Mouse (Mus musculus): ENCODE data around the gene Hspa1b. TPM values are rescaled to one million over a fixed set of nuclear protein-coding genes. Genes with fewer than 3 reads are reported as not detected.
"Not testable (repeated sequence)": the region's sequence is repeated elsewhere in the genome, so short reads cannot be mapped to it uniquely, and the experiment has no call there.

The Hspa1b gene
- polyA plus RNA-seq, 1 experiment from 2014 or later: 0.94 TPM

GRCm38 (mm10) chr17:34958734-34959129 lies 306 bp downstream of the Hspa1b start:
- Histone ChIP-seq H3K4me3 (replicated peaks; ENCODE audit: low read length) (peak overlapping the region; percentile 62), H3K4me1 (ENCODE audit: control insufficient read depth, insufficient read depth, low read length) (peaks cover 17% of the 10 kb centered on the region), H3K4me2 (ENCODE audit: low read depth, low read length) (peak overlapping the region; percentile 48)
- H3K36me3 ChIP-seq (ENCODE audit: control insufficient read depth, insufficient read depth, low read length); H3K9ac ChIP-seq (ENCODE audit: low read length); H3K27ac ChIP-seq (ENCODE audit: low read length); H3K9me3 ChIP-seq (replicated peaks; ENCODE audit: control insufficient read depth, low read length); H3K27me3 ChIP-seq (ENCODE audit: control insufficient read depth, insufficient read depth, low read length); ATAC-seq (ENCODE audit: insufficient read depth, low FRiP score): not testable (repeated sequence)
- WGBS: under 1% methylated on average over 25 of the region's 47 CpGs

- H3K27me3 ChIP-seq (ENCODE audit: control insufficient read depth, insufficient read depth, low read length); H3K27ac ChIP-seq (ENCODE audit: low read length); H3K4me2 ChIP-seq (ENCODE audit: low read depth, low read length); H3K4me3 ChIP-seq (replicated peaks; ENCODE audit: low read length); ATAC-seq (ENCODE audit: insufficient read depth, low FRiP score); H3K9me3 ChIP-seq (replicated peaks; ENCODE audit: control insufficient read depth, low read length); H3K9ac ChIP-seq (ENCODE audit: low read length); H3K36me3 ChIP-seq (ENCODE audit: control insufficient read depth, insufficient read depth, low read length): not testable (repeated sequence)
- peaks cover 17% of the 10 kb centered on the region for H3K4me1 ChIP-seq (ENCODE audit: control insufficient read depth, insufficient read depth, low read length)
- 31% methylated on average over 27 of the region's 40 CpGs for WGBS
These were observed 1.1 kb downstream of the Hspa1b start for GRCm38 (mm10) chr17:34957966-34958365.

- Histone ChIP-seq H3K4me1 (ENCODE audit: control insufficient read depth, insufficient read depth, low read length) (peaks cover 15% of the 10 kb centered on the region), H3K4me3 (replicated peaks; ENCODE audit: low read length) (peak overlapping the region; percentile 11; the same call in 1 of the 2 replicates), H3K4me2 (ENCODE audit: low read depth, low read length) (peak overlapping the region; percentile 19; the same call in 1 of the 2 replicates)
- H3K27me3 ChIP-seq (ENCODE audit: control insufficient read depth, insufficient read depth, low read length); H3K27ac ChIP-seq (ENCODE audit: low read length); ATAC-seq (ENCODE audit: insufficient read depth, low FRiP score); H3K9ac ChIP-seq (ENCODE audit: low read length); H3K36me3 ChIP-seq (ENCODE audit: control insufficient read depth, insufficient read depth, low read length); H3K9me3 ChIP-seq (replicated peaks; ENCODE audit: control insufficient read depth, low read length): not testable (repeated sequence)
- 13% methylated on average over 29 of the region's 40 CpGs for WGBS
These were observed 1.7 kb downstream of the Hspa1b start for GRCm38 (mm10) chr17:34957291-34957690.

- 41% methylated on average over 1 of the region's 1 CpGs for WGBS
- Histone ChIP-seq H3K4me1 (ENCODE audit: control insufficient read depth, insufficient read depth, low read length) (peaks cover 8% of the 10 kb centered on the region), H3K9ac (ENCODE audit: low read length) (no peak overlapping the region), H3K4me2 (ENCODE audit: low read depth, low read length) (no peak overlapping the region), H3K4me3 (replicated peaks; ENCODE audit: low read length) (no peak overlapping the region), H3K9me3 (replicated peaks; ENCODE audit: control insufficient read depth, low read length) (no peaks in the 10 kb centered on the region), H3K36me3 (ENCODE audit: control insufficient read depth, insufficient read depth, low read length) (no peaks in the 10 kb centered on the region), H3K27ac (ENCODE audit: low read length) (no peak overlapping the region), H3K27me3 (ENCODE audit: control insufficient read depth, insufficient read depth, low read length) (0 out of 2 replicates have a peak, but pooled peaks cover 4% of the 10 kb centered on the region)
- ATAC-seq (ENCODE audit: insufficient read depth, low FRiP score): no peak
These were observed 2.7 kb downstream of the Hspa1b start for GRCm38 (mm10) chr17:34956340-34956739.

- no peak for ATAC-seq (ENCODE audit: insufficient read depth, low FRiP score)
- Histone ChIP-seq H3K9ac (ENCODE audit: low read length) (no peak overlapping the region), H3K9me3 (replicated peaks; ENCODE audit: control insufficient read depth, low read length) (no peaks in the 10 kb centered on the region), H3K27me3 (ENCODE audit: control insufficient read depth, insufficient read depth, low read length) (0 out of 2 replicates have a peak, but pooled peaks cover 4% of the 10 kb centered on the region), H3K36me3 (ENCODE audit: control insufficient read depth, insufficient read depth, low read length) (no peaks in the 10 kb centered on the region), H3K4me3 (replicated peaks; ENCODE audit: low read length) (no peak overlapping the region), H3K4me2 (ENCODE audit: low read depth, low read length) (no peak overlapping the region), H3K4me1 (ENCODE audit: control insufficient read depth, insufficient read depth, low read length) (peaks cover 6% of the 10 kb centered on the region), H3K27ac (ENCODE audit: low read length) (no peak overlapping the region)
- WGBS: 75% methylated on average over 3 of the region's 3 CpGs
These were observed 3.2 kb downstream of the Hspa1b start for GRCm38 (mm10) chr17:34955884-34956283.

GRCm38 (mm10) chr17:34954831-34955230 lies 4.2 kb downstream of the Hspa1b start:
- H3K9ac ChIP-seq (ENCODE audit: low read length): no peak overlapping the region
- ATAC-seq (ENCODE audit: insufficient read depth, low FRiP score): no peak
- H3K27me3 ChIP-seq (ENCODE audit: control insufficient read depth, insufficient read depth, low read length): 0 out of 2 replicates have a peak, but pooled peaks cover 4% of the 10 kb centered on the region

GRCm38 (mm10) chr17:34953904-34954303 lies 5.1 kb downstream of the Hspa1b start:
- ATAC-seq (ENCODE audit: insufficient read depth, low FRiP score): no peak
- H3K4me3 ChIP-seq (replicated peaks; ENCODE audit: low read length): no peak overlapping the region
- peaks cover 4% of the 10 kb centered on the region; the same call in 1 of the 2 replicates for H3K4me1 ChIP-seq (ENCODE audit: control insufficient read depth, insufficient read depth, low read length)
- 87% methylated on average over 4 of the region's 4 CpGs for WGBS
- no peak overlapping the region for H3K4me2 ChIP-seq (ENCODE audit: low read depth, low read length)
- no peak overlapping the region for H3K9ac ChIP-seq (ENCODE audit: low read length)
- peaks cover 10% of the 10 kb centered on the region; the same call in 1 of the 2 replicates for H3K36me3 ChIP-seq (ENCODE audit: control insufficient read depth, insufficient read depth, low read length)
- 0 out of 2 replicates have a peak, but pooled peaks cover 4% of the 10 kb centered on the region for H3K27me3 ChIP-seq (ENCODE audit: control insufficient read depth, insufficient read depth, low read length)
- H3K27ac ChIP-seq (ENCODE audit: low read length): no peak overlapping the region
- H3K9me3 ChIP-seq (replicated peaks; ENCODE audit: control insufficient read depth, low read length): no peaks in the 10 kb centered on the region

More at GRCm38 (mm10) chr17:34954831-34955230, 4.2 kb downstream of the Hspa1b start:
- H3K4me3 ChIP-seq (replicated peaks; ENCODE audit: low read length): no peak overlapping the region
- no peak overlapping the region for H3K4me2 ChIP-seq (ENCODE audit: low read depth, low read length)
- WGBS: 91% methylated on average over 4 of the region's 4 CpGs
- peaks cover 4% of the 10 kb centered on the region; the same call in 1 of the 2 replicates for H3K4me1 ChIP-seq (ENCODE audit: control insufficient read depth, insufficient read depth, low read length)
- H3K36me3 ChIP-seq (ENCODE audit: control insufficient read depth, insufficient read depth, low read length): peaks cover 6% of the 10 kb centered on the region; the same call in 1 of the 2 replicates
- no peaks in the 10 kb centered on the region for H3K9me3 ChIP-seq (replicated peaks; ENCODE audit: control insufficient read depth, low read length)
- no peak overlapping the region for H3K27ac ChIP-seq (ENCODE audit: low read length)

GRCm38 (mm10) chr17:34953258-34953657 lies 5.8 kb downstream of the Hspa1b start:
- 81% methylated on average over 3 of the region's 3 CpGs for WGBS
- Histone ChIP-seq H3K36me3 (ENCODE audit: control insufficient read depth, insufficient read depth, low read length) (peaks cover 10% of the 10 kb centered on the region; the same call in 1 of the 2 replicates), H3K4me2 (ENCODE audit: low read depth, low read length) (0 out of 2 replicates have a peak overlapping the region, but pooled peaks have one; percentile 70), H3K27me3 (ENCODE audit: control insufficient read depth, insufficient read depth, low read length) (0 out of 2 replicates have a peak, but pooled peaks cover 4% of the 10 kb centered on the region), H3K27ac (ENCODE audit: low read length) (no peak overlapping the region), H3K9me3 (replicated peaks; ENCODE audit: control insufficient read depth, low read length) (no peaks in the 10 kb centered on the region), H3K4me3 (replicated peaks; ENCODE audit: low read length) (no peak overlapping the region), H3K4me1 (ENCODE audit: control insufficient read depth, insufficient read depth, low read length) (peaks cover 4% of the 10 kb centered on the region; the same call in 1 of the 2 replicates), H3K9ac (ENCODE audit: low read length) (no peak overlapping the region)
- no peak for ATAC-seq (ENCODE audit: insufficient read depth, low FRiP score)

GRCm38 (mm10) chr17:34952378-34953040 lies 6.5 kb downstream of the Hspa1b start:
- H3K27me3 ChIP-seq (ENCODE audit: control insufficient read depth, insufficient read depth, low read length): 0 out of 2 replicates have a peak, but pooled peaks cover 4% of the 10 kb centered on the region
- H3K36me3 ChIP-seq (ENCODE audit: control insufficient read depth, insufficient read depth, low read length): peaks cover 10% of the 10 kb centered on the region; the same call in 1 of the 2 replicates
- no peaks in the 10 kb centered on the region for H3K9me3 ChIP-seq (replicated peaks; ENCODE audit: control insufficient read depth, low read length)
- peak overlapping the region; percentile 88 for H3K4me3 ChIP-seq (replicated peaks; ENCODE audit: low read length)
- ATAC-seq (ENCODE audit: insufficient read depth, low FRiP score): peak; percentile 75; the same call in 1 of the 2 replicates
- peak overlapping the region; percentile 70 for H3K4me2 ChIP-seq (ENCODE audit: low read depth, low read length)
- peaks cover 4% of the 10 kb centered on the region; the same call in 1 of the 2 replicates for H3K4me1 ChIP-seq (ENCODE audit: control insufficient read depth, insufficient read depth, low read length)
- peak overlapping the region; percentile 94 for H3K9ac ChIP-seq (ENCODE audit: low read length)
- 0% methylated on average over 23 of the region's 23 CpGs for WGBS
- peak overlapping the region; percentile 91 for H3K27ac ChIP-seq (ENCODE audit: low read length)
